Mouse (Mus musculus): Measurements from ENCODE around the gene Rapgef4.
A peak's percentile ranks its signal among the peaks of the same experiment; 100 is the strongest.

Gene Rapgef4

GRCm38 (mm10) chr2:72201506-72201905 is 220.5 kb downstream of the Rapgef4 start:
- DNase-seq = no peak

- no peak for DNase-seq
These were observed 221.2 kb downstream of the Rapgef4 start for GRCm38 (mm10) chr2:72202252-72202651.

DNA sequence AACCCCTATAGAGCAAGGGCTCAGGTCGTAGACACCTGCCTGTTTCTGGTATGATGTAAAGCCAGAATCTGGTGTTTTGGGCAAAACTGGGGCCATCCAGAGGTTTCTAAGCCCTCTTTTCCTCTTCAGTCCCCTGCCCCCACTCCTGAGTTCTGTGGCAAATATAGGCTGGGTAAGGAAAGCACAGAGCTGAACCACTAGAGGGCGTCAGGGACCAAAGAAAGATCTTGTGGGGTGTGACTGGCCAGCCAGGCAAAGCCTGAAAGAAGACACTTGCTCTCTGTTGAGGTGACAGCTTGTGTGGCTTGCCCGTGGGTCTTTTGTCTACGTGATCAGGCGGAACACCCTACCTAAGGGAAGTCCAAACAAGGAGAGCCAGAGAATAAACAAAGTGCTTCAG is 222.6 kb downstream of the Rapgef4 start:
- DNase-seq = peak; percentile 61

DNA sequence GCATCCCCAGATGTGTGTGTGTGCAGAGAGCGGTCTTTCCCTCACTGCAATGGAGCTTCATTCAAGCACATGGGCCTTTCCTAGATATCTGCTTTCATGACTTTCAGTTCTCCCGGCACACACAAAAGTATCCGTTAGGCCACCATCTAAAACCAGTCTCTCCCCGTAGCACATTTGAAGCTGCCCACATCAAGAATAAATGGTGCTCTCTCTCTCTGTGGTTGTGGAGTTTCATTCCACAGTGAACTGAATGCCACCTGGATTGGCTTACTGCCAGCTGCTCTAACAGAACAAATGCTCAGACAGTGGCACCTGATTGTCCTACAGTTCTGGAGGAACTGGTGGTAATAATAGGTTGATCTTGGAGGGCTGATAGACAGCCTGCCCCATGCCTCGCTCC is 224.8 kb downstream of the Rapgef4 start:
- peak; percentile 18 for DNase-seq

GRCm38 (mm10) chr2:72206530-72207248 is 225.6 kb downstream of the Rapgef4 start:
- DNase-seq = no peak

DNA sequence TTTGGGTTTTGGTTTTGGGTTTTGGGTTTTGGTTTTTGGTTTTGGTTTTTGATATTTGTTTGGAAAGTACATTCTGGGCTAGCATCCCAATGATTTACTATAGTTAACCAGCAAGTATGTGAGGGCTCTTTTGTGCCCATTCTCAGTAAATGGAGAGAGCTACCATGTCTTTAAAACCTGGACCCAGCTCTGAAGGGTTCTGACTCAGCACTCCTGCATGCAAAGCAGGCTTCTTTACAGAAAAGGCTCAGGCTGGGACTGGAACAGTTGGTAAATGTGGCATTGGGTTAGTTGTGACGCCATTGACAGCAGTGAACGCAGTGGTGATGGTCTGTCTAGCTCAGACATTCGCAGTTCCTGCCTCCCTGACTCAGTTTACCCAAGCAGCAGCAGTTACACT is 236.3 kb downstream of the Rapgef4 start:
- no peak for DNase-seq

- peak; percentile 49 for DNase-seq
These were observed 238.9 kb downstream of the Rapgef4 start for GRCm38 (mm10) chr2:72219921-72220320.

DNA sequence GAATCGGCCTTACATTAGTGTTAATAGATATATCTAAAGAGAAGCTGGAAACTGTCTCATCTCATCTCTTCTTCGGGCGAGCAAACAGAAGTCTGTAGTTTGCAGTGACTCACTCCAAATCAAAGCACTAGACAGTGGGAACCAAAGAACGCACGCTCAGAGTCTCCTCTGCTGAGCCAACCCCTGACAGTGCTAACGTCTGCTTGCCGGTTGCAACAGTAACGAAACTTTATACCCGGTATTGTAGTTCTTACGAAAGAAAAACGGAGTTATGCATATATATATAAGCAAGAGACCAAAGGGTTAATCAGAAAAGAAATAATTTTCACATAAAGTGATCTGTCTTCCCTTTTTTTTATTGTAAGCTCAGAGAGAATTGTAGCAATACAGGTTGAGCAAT is 240.2 kb downstream of the Rapgef4 start:
- no peak for DNase-seq

DNA sequence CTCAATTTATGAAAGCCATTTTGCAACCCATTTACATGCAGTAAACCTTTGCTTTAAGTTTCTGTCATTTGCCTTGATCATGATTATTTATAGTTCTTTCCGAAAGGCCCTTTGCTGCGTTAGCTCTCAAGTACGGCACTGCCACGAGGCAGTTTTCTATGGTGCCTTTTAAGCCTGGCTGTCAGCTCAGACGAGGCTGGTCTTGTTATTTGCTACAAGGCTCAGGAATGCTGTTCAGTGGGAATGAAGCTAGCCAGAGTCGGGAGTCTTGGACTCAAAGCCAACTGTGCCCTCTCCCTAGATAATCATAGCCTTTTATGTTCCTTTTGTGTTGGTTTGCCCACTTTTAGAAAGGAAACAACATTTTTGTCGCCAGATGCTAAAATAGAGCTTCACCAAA is 240.7 kb downstream of the Rapgef4 start:
- no peak for DNase-seq

DNA sequence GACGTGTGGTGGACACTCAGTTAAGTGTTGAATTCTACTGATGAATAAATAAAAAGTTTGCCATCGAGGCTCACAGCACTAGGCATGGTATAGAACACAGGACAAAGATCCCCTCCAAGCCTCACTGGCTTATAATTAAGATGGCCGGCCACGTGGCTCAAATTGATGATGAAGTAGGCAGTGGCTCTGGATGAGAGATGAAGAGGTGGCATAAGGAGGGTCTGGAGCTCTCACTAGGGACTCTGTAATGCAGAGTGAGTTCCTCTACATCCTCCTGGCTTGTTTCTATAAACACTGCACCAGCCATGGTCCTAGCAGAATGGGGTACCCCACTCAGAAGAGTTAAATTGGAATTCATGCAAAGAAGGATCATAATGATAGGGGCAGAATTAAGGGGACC is 241.2 kb downstream of the Rapgef4 start:
- no peak for DNase-seq

GRCm38 (mm10) chr2:72222736-72223455 is 241.9 kb downstream of the Rapgef4 start:
- DNase-seq = no peak

DNA sequence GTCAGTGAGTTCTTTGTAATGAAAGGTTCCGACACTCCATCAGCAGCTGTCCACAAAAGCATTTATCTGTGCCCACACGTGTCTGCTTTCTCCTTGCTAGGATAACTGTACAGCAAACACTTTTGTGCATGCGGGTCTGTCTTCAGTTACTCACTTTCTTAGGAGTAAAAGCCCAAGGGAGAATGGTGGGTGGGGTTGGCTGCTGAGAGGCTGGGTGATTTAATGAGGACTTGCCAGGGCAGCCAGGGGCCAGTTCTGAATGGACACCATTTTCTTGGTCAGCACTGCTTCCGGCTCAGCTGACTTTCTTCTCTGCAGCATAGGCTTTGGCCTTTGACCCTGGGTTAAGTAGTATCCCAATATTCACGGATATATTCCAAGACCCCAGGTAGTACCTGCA is 242.4 kb downstream of the Rapgef4 start:
- no peak for DNase-seq

GRCm38 (mm10) chr2:72226006-72226405 is 245.0 kb downstream of the Rapgef4 start:
- no peak for DNase-seq

- DNase-seq = no peak
These were observed 246.4 kb downstream of the Rapgef4 start for GRCm38 (mm10) chr2:72227416-72227815.

GRCm38 (mm10) chr2:72228881-72229280 is 247.8 kb downstream of the Rapgef4 start:
- DNase-seq = no peak

DNA sequence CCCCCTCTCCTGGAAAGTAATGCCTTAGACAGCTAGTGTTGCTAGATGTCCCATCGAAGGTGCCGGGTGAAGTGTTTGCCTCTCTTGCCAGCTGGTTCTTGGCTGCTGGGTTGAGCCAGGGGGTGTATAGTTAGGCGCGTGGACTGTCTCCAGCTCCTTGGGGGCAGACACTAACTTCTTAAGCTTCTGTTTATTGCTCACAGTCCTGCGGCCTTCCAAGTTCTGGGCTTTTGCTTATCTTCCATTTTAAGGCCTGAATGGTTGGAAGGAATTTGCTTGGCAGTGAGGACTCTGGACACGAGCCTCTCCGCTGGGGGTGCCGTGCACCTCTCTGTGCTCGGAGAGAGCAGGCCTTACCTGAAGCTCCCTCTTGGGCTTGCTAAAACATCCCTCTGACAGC is 249.5 kb downstream of the Rapgef4 start:
- no peak for DNase-seq

DNA sequence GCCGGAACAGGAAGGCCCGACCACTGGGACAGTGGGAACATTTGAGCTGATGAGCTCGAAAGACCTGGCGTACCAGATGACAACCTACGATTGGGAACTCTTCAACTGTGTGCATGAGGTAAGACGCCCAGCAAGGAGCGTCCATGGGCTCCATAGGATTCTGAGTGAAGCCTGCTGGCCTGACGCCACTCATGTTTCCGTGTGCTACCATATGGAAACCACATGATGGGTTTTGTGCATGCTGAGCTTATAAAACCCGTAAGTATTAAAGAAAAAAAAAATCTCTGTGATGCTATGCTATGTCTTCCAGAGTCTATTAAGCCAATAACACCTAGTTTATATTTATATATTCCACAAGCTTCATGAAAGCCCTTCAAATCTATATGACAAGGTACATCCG is 253.0 kb downstream of the Rapgef4 start:
- DNase-seq = no peak

DNA sequence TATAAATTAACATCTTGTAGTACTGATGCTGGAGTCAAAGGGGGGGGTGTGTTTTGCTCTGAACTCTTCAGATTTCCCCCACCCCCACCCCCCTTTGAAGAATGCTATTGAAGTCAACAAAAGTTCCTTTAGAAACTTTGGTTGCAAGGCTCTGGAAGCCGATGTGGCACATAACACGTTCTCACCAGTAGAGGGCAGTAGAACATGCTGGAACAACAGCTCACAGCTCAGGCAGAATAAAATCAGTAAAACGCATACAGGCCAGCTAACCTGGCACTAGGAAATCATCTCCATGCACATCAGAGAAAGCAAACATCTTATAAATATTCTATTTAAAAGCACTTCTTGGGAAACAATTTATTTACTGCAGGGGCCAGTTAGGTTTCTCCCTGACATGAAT is 253.9 kb downstream of the Rapgef4 start:
- DNase-seq = peak; percentile 63

- DNase-seq = peak; percentile 23
These were observed 254.4 kb downstream of the Rapgef4 start for GRCm38 (mm10) chr2:72235361-72235901.

DNA sequence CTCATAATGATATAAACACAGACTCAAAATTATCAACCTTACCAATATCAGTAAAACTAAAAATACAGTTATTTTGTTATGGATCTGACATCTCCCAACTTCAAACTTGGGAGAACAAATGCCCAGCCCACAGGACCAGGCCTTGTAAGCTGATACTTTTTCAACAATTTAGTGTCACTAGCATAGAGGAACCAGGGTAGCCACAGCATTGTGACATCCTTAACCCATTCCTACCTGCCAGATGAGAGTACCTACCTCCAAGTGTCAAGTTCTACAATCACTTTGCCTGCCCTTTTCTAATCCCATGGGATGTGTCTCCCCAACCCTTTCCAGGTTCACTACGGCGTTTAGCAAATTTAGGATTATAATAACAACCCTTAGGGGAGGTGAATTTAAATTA is 257.4 kb downstream of the Rapgef4 start:
- no peak for DNase-seq

DNA sequence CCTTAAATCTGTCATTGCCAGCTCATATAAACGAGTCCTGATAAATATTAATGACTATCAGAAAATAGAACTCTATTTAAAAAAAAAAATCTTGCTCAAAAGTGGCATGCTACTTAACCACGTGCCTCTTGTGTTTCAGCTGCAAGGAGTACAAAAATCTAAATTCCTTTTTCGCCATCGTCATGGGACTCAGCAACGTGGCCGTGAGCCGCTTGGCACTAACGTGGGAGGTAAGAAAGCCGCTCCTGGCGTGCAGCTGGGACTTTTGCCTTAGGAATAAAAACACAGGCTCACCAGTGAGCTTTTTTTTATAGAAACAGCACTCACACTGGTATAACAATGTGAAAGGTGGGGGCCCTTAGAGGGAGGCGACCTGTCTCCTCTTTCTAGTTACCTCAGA is 257.9 kb downstream of the Rapgef4 start:
- DNase-seq = no peak

DNA sequence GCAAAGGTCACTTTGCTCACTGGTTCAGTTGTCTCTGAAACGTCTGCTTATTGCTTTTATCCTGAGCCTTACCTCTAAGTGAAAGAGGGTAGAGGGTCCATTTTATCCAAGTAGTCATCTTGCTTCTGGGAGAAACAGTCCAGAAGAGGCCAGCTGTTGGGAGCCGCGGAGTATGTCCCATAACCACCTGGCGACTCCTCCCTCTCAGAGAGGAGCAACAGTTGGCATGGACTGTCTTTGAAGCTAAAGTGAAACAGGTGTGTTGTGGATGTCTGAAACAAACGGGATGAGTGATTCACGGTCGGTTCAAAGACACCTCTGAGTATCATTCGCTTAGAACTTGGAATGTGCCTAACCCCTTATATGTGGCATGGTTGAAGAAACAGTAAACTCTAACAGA is 258.4 kb downstream of the Rapgef4 start:
- no peak for DNase-seq

- DNase-seq = no peak
These were observed 259.0 kb downstream of the Rapgef4 start for GRCm38 (mm10) chr2:72239993-72240392.

GRCm38 (mm10) chr2:72240691-72241090 is 259.7 kb downstream of the Rapgef4 start:
- no peak for DNase-seq
